Mouse (Mus musculus): Measurements from ENCODE around the gene Tmem184b. TPM values are rescaled to one million over a fixed set of nuclear protein-coding genes. Genes with fewer than 3 reads are reported as not detected.

Gene Tmem184b
- total RNA-seq, 2 experiments from 2014 or later, result 4.0 to 12.0 TPM

- no peak for ATAC-seq (replicated peaks; ENCODE audit: poor library complexity)
Observed at GRCm38 (mm10) chr15:79369452-79370280, 33.7 kb downstream of the Tmem184b start.

GRCm38 (mm10) chr15:79368861-79369440 is 34.4 kb downstream of the Tmem184b start:
- no peak for ATAC-seq (replicated peaks; ENCODE audit: poor library complexity)

GRCm38 (mm10) chr15:79368313-79368811 is 35.0 kb downstream of the Tmem184b start:
- ATAC-seq (replicated peaks; ENCODE audit: poor library complexity), result no peak

- ATAC-seq (replicated peaks; ENCODE audit: poor library complexity), result no peak
Observed at GRCm38 (mm10) chr15:79366402-79366801, 37.0 kb downstream of the Tmem184b start.

GRCm38 (mm10) chr15:79365068-79365467 is 38.3 kb downstream of the Tmem184b start:
- no peak for ATAC-seq (replicated peaks; ENCODE audit: poor library complexity)

- ATAC-seq (replicated peaks; ENCODE audit: poor library complexity), result no peak
Observed at GRCm38 (mm10) chr15:79364120-79364519, 39.2 kb downstream of the Tmem184b start.

GRCm38 (mm10) chr15:79361023-79361422 is 42.3 kb downstream of the Tmem184b start:
- ATAC-seq (replicated peaks; ENCODE audit: poor library complexity), result peak; percentile 35

GRCm38 (mm10) chr15:79360371-79360770 is 43.0 kb downstream of the Tmem184b start:
- ATAC-seq (replicated peaks; ENCODE audit: poor library complexity), result no peak

GRCm38 (mm10) chr15:79359954-79360353 is 43.4 kb downstream of the Tmem184b start:
- ATAC-seq (replicated peaks; ENCODE audit: poor library complexity), result no peak

- ATAC-seq (replicated peaks; ENCODE audit: poor library complexity), result no peak
Observed at GRCm38 (mm10) chr15:79357974-79358690, 45.2 kb downstream of the Tmem184b start.

- peak; percentile 71 for ATAC-seq (replicated peaks; ENCODE audit: poor library complexity)
Observed at GRCm38 (mm10) chr15:79357036-79357911, 46.1 kb downstream of the Tmem184b start.

- ATAC-seq (replicated peaks; ENCODE audit: poor library complexity), result no peak
Observed at GRCm38 (mm10) chr15:79356481-79356880, 46.9 kb downstream of the Tmem184b start.

GRCm38 (mm10) chr15:79354619-79355018 is 48.8 kb downstream of the Tmem184b start:
- 0 out of 2 replicates have a peak, but pooled peaks have one; percentile 16 for ATAC-seq (replicated peaks; ENCODE audit: poor library complexity)

- ATAC-seq (replicated peaks; ENCODE audit: poor library complexity), result no peak
Observed at GRCm38 (mm10) chr15:79353690-79354305, 49.6 kb downstream of the Tmem184b start.

GRCm38 (mm10) chr15:79352479-79352878 is 50.9 kb downstream of the Tmem184b start:
- no peak for ATAC-seq (replicated peaks; ENCODE audit: poor library complexity)

- ATAC-seq (replicated peaks; ENCODE audit: poor library complexity), result no peak
Observed at GRCm38 (mm10) chr15:79351331-79351767, 52.0 kb downstream of the Tmem184b start.

- 0 out of 2 replicates have a peak, but pooled peaks have one; percentile 20 for ATAC-seq (replicated peaks; ENCODE audit: poor library complexity)
Observed at GRCm38 (mm10) chr15:79350866-79351265, 52.5 kb downstream of the Tmem184b start.

GRCm38 (mm10) chr15:79348651-79349050 is 54.7 kb downstream of the Tmem184b start:
- ATAC-seq (replicated peaks; ENCODE audit: poor library complexity), result no peak

- ATAC-seq (replicated peaks; ENCODE audit: poor library complexity), result peak; percentile 70
Observed at GRCm38 (mm10) chr15:79347845-79348506, 55.4 kb downstream of the Tmem184b start.

All from megakaryocyte progenitor cell, adult 5-6 weeks (primary cell).